Mouse (Mus musculus): ENCODE data around the gene Amigo3. TPM values are rescaled to one million over a fixed set of nuclear protein-coding genes. Genes with fewer than 3 reads are reported as not detected.

The Amigo3 gene
- polyA plus RNA-seq, 1 experiment from 2014 or later = 3.6 TPM

- Histone ChIP-seq H3K36me3 (replicated peaks) (peaks cover 84% of the 10 kb centered on the region), H3K27ac (no peak overlapping the region), H3K9ac (no peak overlapping the region), H3K4me2 (no peak overlapping the region), H3K27me3 (no peaks in the 10 kb centered on the region), H3K4me3 (replicated peaks) (no peak overlapping the region), H3K9me3 (no peaks in the 10 kb centered on the region), H3K4me1 (peaks cover 17% of the 10 kb centered on the region)
- ATAC-seq (ENCODE audit: low FRiP score) = no peak
- 86% methylated on average over 1 of the region's 1 CpGs for WGBS
Measured at GRCm38 (mm10) chr9:108055061-108055460, 2.1 kb downstream of the Amigo3 start.

- H3K4me3 ChIP-seq (replicated peaks) = no peak overlapping the region
- H3K9ac ChIP-seq = no peak overlapping the region
- H3K9me3 ChIP-seq = no peaks in the 10 kb centered on the region
- H3K36me3 ChIP-seq (replicated peaks) = peaks cover 81% of the 10 kb centered on the region
- peaks cover 11% of the 10 kb centered on the region for H3K4me1 ChIP-seq
- H3K4me2 ChIP-seq = no peak overlapping the region
- H3K27ac ChIP-seq = no peak overlapping the region
- 87% methylated on average over 6 of the region's 6 CpGs for WGBS
- no peaks in the 10 kb centered on the region for H3K27me3 ChIP-seq
- no peak for ATAC-seq (ENCODE audit: low FRiP score)
Measured at GRCm38 (mm10) chr9:108055661-108056237, 2.8 kb downstream of the Amigo3 start.

GRCm38 (mm10) chr9:108056361-108057261 is 3.7 kb downstream of the Amigo3 start:
- no peaks in the 10 kb centered on the region for H3K27me3 ChIP-seq
- no peak overlapping the region for H3K27ac ChIP-seq
- no peak for ATAC-seq (ENCODE audit: low FRiP score)
- H3K4me2 ChIP-seq = no peak overlapping the region
- no peaks in the 10 kb centered on the region for H3K9me3 ChIP-seq
- H3K4me3 ChIP-seq (replicated peaks) = no peak overlapping the region
- peaks cover 73% of the 10 kb centered on the region for H3K36me3 ChIP-seq (replicated peaks)
- peaks cover 11% of the 10 kb centered on the region for H3K4me1 ChIP-seq
- no peak overlapping the region for H3K9ac ChIP-seq
- WGBS = 82% methylated on average over 28 of the region's 28 CpGs

- Histone ChIP-seq H3K9ac (no peak overlapping the region), H3K27ac (no peak overlapping the region), H3K4me3 (replicated peaks) (no peak overlapping the region), H3K4me1 (peaks cover 11% of the 10 kb centered on the region), H3K9me3 (no peaks in the 10 kb centered on the region), H3K27me3 (no peaks in the 10 kb centered on the region), H3K4me2 (no peak overlapping the region), H3K36me3 (replicated peaks) (peaks cover 69% of the 10 kb centered on the region)
- WGBS = 93% methylated on average over 5 of the region's 5 CpGs
- no peak for ATAC-seq (ENCODE audit: low FRiP score)
Measured at GRCm38 (mm10) chr9:108057262-108057562, 4.3 kb downstream of the Amigo3 start.

- Histone ChIP-seq H3K27me3 (no peaks in the 10 kb centered on the region), H3K36me3 (replicated peaks) (peaks cover 78% of the 10 kb centered on the region), H3K9ac (no peak overlapping the region), H3K27ac (no peak overlapping the region), H3K4me2 (no peak overlapping the region), H3K4me3 (replicated peaks) (no peak overlapping the region), H3K9me3 (no peaks in the 10 kb centered on the region), H3K4me1 (peaks cover under 1% of the 10 kb centered on the region; the same call in 1 of the 2 replicates)
- WGBS = 94% methylated on average over 9 of the region's 9 CpGs
- ATAC-seq (ENCODE audit: low FRiP score) = no peak
Measured at GRCm38 (mm10) chr9:108058291-108058690, 5.3 kb downstream of the Amigo3 start.

- no peak overlapping the region for H3K4me2 ChIP-seq
- no peaks in the 10 kb centered on the region for H3K4me1 ChIP-seq
- no peak for ATAC-seq (ENCODE audit: low FRiP score)
- 86% methylated on average over 3 of the region's 3 CpGs for WGBS
- H3K27me3 ChIP-seq = no peaks in the 10 kb centered on the region
- no peaks in the 10 kb centered on the region for H3K9me3 ChIP-seq
- no peak overlapping the region for H3K4me3 ChIP-seq (replicated peaks)
- no peak overlapping the region for H3K9ac ChIP-seq
- no peak overlapping the region for H3K27ac ChIP-seq
- H3K36me3 ChIP-seq (replicated peaks) = peaks cover 60% of the 10 kb centered on the region
Measured at GRCm38 (mm10) chr9:108062142-108062541, 9.2 kb downstream of the Amigo3 start.

- Histone ChIP-seq H3K27ac (no peak overlapping the region), H3K4me2 (no peak overlapping the region), H3K9me3 (no peaks in the 10 kb centered on the region), H3K36me3 (replicated peaks) (peaks cover 48% of the 10 kb centered on the region), H3K9ac (no peak overlapping the region), H3K4me3 (replicated peaks) (no peak overlapping the region), H3K27me3 (no peaks in the 10 kb centered on the region), H3K4me1 (no peaks in the 10 kb centered on the region)
- no peak for ATAC-seq (ENCODE audit: low FRiP score)
- WGBS = 92% methylated on average over 12 of the region's 12 CpGs
Measured at GRCm38 (mm10) chr9:108063361-108063760, 10.4 kb downstream of the Amigo3 start.

- Histone ChIP-seq H3K36me3 (replicated peaks) (peaks cover 45% of the 10 kb centered on the region), H3K27ac (no peak overlapping the region), H3K4me1 (no peaks in the 10 kb centered on the region), H3K9ac (no peak overlapping the region), H3K4me2 (no peak overlapping the region), H3K9me3 (no peaks in the 10 kb centered on the region), H3K4me3 (replicated peaks) (no peak overlapping the region), H3K27me3 (no peaks in the 10 kb centered on the region)
- 52% methylated on average over 5 of the region's 5 CpGs for WGBS
- ATAC-seq (ENCODE audit: low FRiP score) = no peak
Measured at GRCm38 (mm10) chr9:108065491-108066011, 12.6 kb downstream of the Amigo3 start.

GRCm38 (mm10) chr9:108067199-108067598 is 14.2 kb downstream of the Amigo3 start:
- no peaks in the 10 kb centered on the region for H3K27me3 ChIP-seq
- H3K9me3 ChIP-seq = no peaks in the 10 kb centered on the region
- H3K9ac ChIP-seq = no peak overlapping the region
- 82% methylated on average over 7 of the region's 7 CpGs for WGBS
- no peak overlapping the region for H3K4me3 ChIP-seq (replicated peaks)
- H3K4me2 ChIP-seq = no peak overlapping the region
- ATAC-seq (ENCODE audit: low FRiP score) = no peak
- no peak overlapping the region for H3K27ac ChIP-seq
- peaks cover 51% of the 10 kb centered on the region for H3K36me3 ChIP-seq (replicated peaks)
- H3K4me1 ChIP-seq = no peaks in the 10 kb centered on the region

GRCm38 (mm10) chr9:108067900-108068299 is 14.9 kb downstream of the Amigo3 start:
- H3K36me3 ChIP-seq (replicated peaks) = peaks cover 44% of the 10 kb centered on the region
- peak; percentile 42; the same call in 1 of the 2 replicates for ATAC-seq (ENCODE audit: low FRiP score)
- H3K27me3 ChIP-seq = no peaks in the 10 kb centered on the region
- no peaks in the 10 kb centered on the region for H3K9me3 ChIP-seq
- WGBS = 17% methylated on average over 8 of the region's 8 CpGs
- no peak overlapping the region for H3K4me3 ChIP-seq (replicated peaks)
- H3K27ac ChIP-seq = no peak overlapping the region
- no peak overlapping the region for H3K4me2 ChIP-seq
- H3K9ac ChIP-seq = no peak overlapping the region
- no peaks in the 10 kb centered on the region for H3K4me1 ChIP-seq

GRCm38 (mm10) chr9:108069007-108069406 is 16.0 kb downstream of the Amigo3 start:
- no peak overlapping the region for H3K4me2 ChIP-seq
- H3K27ac ChIP-seq = no peak overlapping the region
- H3K9ac ChIP-seq = no peak overlapping the region
- H3K9me3 ChIP-seq = no peaks in the 10 kb centered on the region
- H3K36me3 ChIP-seq (replicated peaks) = peaks cover 35% of the 10 kb centered on the region
- no peak overlapping the region for H3K4me3 ChIP-seq (replicated peaks)
- no peaks in the 10 kb centered on the region for H3K27me3 ChIP-seq
- 93% methylated on average over 9 of the region's 9 CpGs for WGBS
- no peak for ATAC-seq (ENCODE audit: low FRiP score)
- no peaks in the 10 kb centered on the region for H3K4me1 ChIP-seq

- Histone ChIP-seq H3K27me3 (no peaks in the 10 kb centered on the region), H3K4me2 (no peak overlapping the region), H3K36me3 (replicated peaks) (peaks cover 30% of the 10 kb centered on the region), H3K9me3 (no peaks in the 10 kb centered on the region), H3K27ac (no peak overlapping the region), H3K9ac (no peak overlapping the region), H3K4me1 (no peaks in the 10 kb centered on the region), H3K4me3 (replicated peaks) (no peak overlapping the region)
- no peak for ATAC-seq (ENCODE audit: low FRiP score)
- WGBS = 90% methylated on average over 7 of the region's 7 CpGs
Measured at GRCm38 (mm10) chr9:108069529-108069928, 16.6 kb downstream of the Amigo3 start.

- Histone ChIP-seq H3K4me2 (no peak overlapping the region), H3K27me3 (no peaks in the 10 kb centered on the region), H3K9ac (no peak overlapping the region), H3K36me3 (replicated peaks) (peaks cover 22% of the 10 kb centered on the region), H3K4me1 (no peaks in the 10 kb centered on the region), H3K4me3 (replicated peaks) (no peak overlapping the region), H3K9me3 (no peaks in the 10 kb centered on the region), H3K27ac (no peak overlapping the region)
- ATAC-seq (ENCODE audit: low FRiP score) = no peak
- 96% methylated on average over 4 of the region's 4 CpGs for WGBS
Measured at GRCm38 (mm10) chr9:108071801-108072200, 18.8 kb downstream of the Amigo3 start.
